Mouse (Mus musculus): ENCODE results near the gene Nr1d1.

The Nr1d1 gene

GRCm38 (mm10) chr11:98788139-98788538 is 13.0 kb upstream of the Nr1d1 start:
- no peak for DNase-seq (ENCODE audit: low spot score)

GRCm38 (mm10) chr11:98787691-98788090 is 12.6 kb upstream of the Nr1d1 start:
- DNase-seq (ENCODE audit: low spot score), result no peak

- DNase-seq (ENCODE audit: low spot score), result no peak
Measured at GRCm38 (mm10) chr11:98787229-98787628, 12.1 kb upstream of the Nr1d1 start.

GRCm38 (mm10) chr11:98786359-98787214 is 11.5 kb upstream of the Nr1d1 start:
- DNase-seq (ENCODE audit: low spot score), result peak; percentile 99

GRCm38 (mm10) chr11:98785772-98786281 is 10.7 kb upstream of the Nr1d1 start:
- peak; percentile 86 for DNase-seq (ENCODE audit: low spot score)

- no peak for DNase-seq (ENCODE audit: low spot score)
Measured at GRCm38 (mm10) chr11:98785214-98785613, 10.1 kb upstream of the Nr1d1 start.

GRCm38 (mm10) chr11:98784139-98784538 is 9.0 kb upstream of the Nr1d1 start:
- no peak for DNase-seq (ENCODE audit: low spot score)

GRCm38 (mm10) chr11:98783236-98783696 is 8.1 kb upstream of the Nr1d1 start:
- peak; percentile 99 for DNase-seq (ENCODE audit: low spot score)

GRCm38 (mm10) chr11:98782651-98783235 is 7.6 kb upstream of the Nr1d1 start:
- no peak for DNase-seq (ENCODE audit: low spot score)

- peak; percentile 63 for DNase-seq (ENCODE audit: low spot score)
Measured at GRCm38 (mm10) chr11:98781851-98782512, 6.8 kb upstream of the Nr1d1 start.

- DNase-seq (ENCODE audit: low spot score), result no peak
Measured at GRCm38 (mm10) chr11:98777888-98778287, 2.8 kb upstream of the Nr1d1 start.

- DNase-seq (ENCODE audit: low spot score), result peak; percentile 75
Measured at GRCm38 (mm10) chr11:98776843-98777590, 1.9 kb upstream of the Nr1d1 start.

- DNase-seq (ENCODE audit: low spot score), result no peak
Measured at GRCm38 (mm10) chr11:98776052-98776764, 1.1 kb upstream of the Nr1d1 start.

- peak; percentile 100 for DNase-seq (ENCODE audit: low spot score)
Measured at GRCm38 (mm10) chr11:98775348-98776051, 367 bp upstream of the Nr1d1 start.

GRCm38 (mm10) chr11:98773635-98774295 is 1.4 kb downstream of the Nr1d1 start:
- DNase-seq (ENCODE audit: low spot score), result peak; percentile 100

- peak; percentile 94 for DNase-seq (ENCODE audit: low spot score)
Measured at GRCm38 (mm10) chr11:98772667-98773171, 2.4 kb downstream of the Nr1d1 start.

- DNase-seq (ENCODE audit: low spot score), result no peak
Measured at GRCm38 (mm10) chr11:98771844-98772525, 3.1 kb downstream of the Nr1d1 start.

- DNase-seq (ENCODE audit: low spot score), result no peak
Measured at GRCm38 (mm10) chr11:98771131-98771530, 4.0 kb downstream of the Nr1d1 start.
